Mouse (Mus musculus) neural tube, embryonic 12.5 days (tissue): ENCODE data around the gene Cdh1. TPM values are rescaled to one million over a fixed set of nuclear protein-coding genes. Genes with fewer than 3 reads are reported as not detected.
"Not testable (repeated sequence)": the region's sequence is repeated elsewhere in the genome, so short reads cannot be mapped to it uniquely, and the experiment has no call there.

Experiments
- ATAC-seq: fragments of 200-750 bp; cut with Nextera tagmentation; 2 replicates; pipeline ENCODE4 v1.8.0; 2017; ENCODE audit warnings: low read depth, mild to moderate bottlenecking, moderate TSS enrichment, moderate library complexity; ENCODE audit not compliant: low FRiP score
- H3K27ac ChIP-seq: fragments of 300-500 bp; sonication (generic); 2 replicates; pipeline ENCODE4 v1.5.1; 2016
- H3K27me3 ChIP-seq: fragments of 300-500 bp; sonication (generic); replicated peaks from 2 replicates; pipeline ENCODE4 v1.6.1; 2016; ENCODE audit warnings: mild to moderate bottlenecking
- H3K36me3 ChIP-seq: fragments of 300-500 bp; sonication (generic); 2 replicates; pipeline ENCODE4 v1.6.1; 2016; ENCODE audit warnings: mild to moderate bottlenecking
- H3K4me1 ChIP-seq: fragments of 300-500 bp; sonication (generic); 2 replicates; pipeline ENCODE4 v1.6.1; 2016
- H3K4me2 ChIP-seq: fragments of 300-500 bp; sonication (generic); replicated peaks from 2 replicates; pipeline ENCODE4 v1.6.1; 2016; ENCODE audit warnings: mild to moderate bottlenecking
- H3K4me3 ChIP-seq: fragments of 300-500 bp; sonication (generic); 2 replicates; pipeline ENCODE4 v1.5.1; 2016
- H3K9ac ChIP-seq: fragments of 300-500 bp; sonication (generic); 2 replicates; pipeline ENCODE4 v1.6.1; 2016; ENCODE audit warnings: mild to moderate bottlenecking
- H3K9me3 ChIP-seq: fragments of 300-500 bp; sonication (generic); 2 replicates; pipeline ENCODE4 v1.6.1; 2016; ENCODE audit warnings: mild to moderate bottlenecking
- WGBS: fragments of 180-500 bp; shearing (Covaris S2); methylation state at CpG from one replicate; pipeline ENCODE4 v1.1.7; 2016; 5-methylcytosine and 5-hydroxymethylcytosine counted together
- polyA plus RNA-seq: library from polyadenylated mRNA; unstranded; fragments of >200 nt; fragmentation: Nextera tagmentation; extraction: Ambion mirVana; gene quantifications from 2 replicates; pipeline ENCODE4 v1.2.1, GENCODE M21; 2016

The Cdh1 gene
- polyA plus RNA-seq, 1 experiment from 2014 or later: 3.4 TPM

DNA sequence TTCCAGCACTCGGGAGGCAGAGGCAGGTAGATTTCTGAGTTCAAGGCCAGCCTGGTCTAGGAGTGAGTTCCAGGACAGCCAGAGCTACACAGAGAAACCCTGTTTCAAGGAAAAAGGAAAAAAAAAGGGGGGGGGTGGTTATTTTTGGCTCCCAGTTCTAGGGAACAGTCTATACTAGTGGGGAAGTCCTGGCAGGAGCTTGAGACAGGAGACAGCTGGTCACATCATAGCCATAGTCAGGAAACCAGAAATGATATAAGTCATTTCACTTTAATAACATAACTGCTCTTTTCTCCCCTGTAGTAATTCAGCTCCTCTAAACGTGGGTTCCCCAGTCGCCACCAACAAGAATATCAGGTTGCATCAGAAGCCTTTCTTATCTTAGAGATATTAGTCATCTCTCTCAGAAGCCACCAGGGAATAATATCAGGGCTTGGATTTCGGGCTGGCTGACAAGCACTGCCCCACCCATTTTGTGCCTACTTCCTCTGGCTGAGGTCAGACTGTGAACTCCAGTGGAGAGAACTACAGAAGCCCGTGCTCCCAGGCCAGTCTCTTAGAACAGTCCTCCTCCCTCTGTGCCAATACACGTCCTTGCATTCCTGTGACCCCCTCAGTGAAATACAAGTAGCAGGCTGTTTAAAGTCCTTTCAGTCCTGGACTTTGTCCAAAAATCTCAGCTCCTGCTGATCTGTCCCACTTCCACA, 26.1 kb upstream of the Cdh1 start:
- ATAC-seq: no peak
- Histone ChIP-seq H3K4me1 (no peaks in the 10 kb centered on the region), H3K4me3 (no peak overlapping the region), H3K9me3 (no peaks in the 10 kb centered on the region), H3K36me3 (no peaks in the 10 kb centered on the region), H3K27ac (no peak overlapping the region), H3K27me3 (no peaks in the 10 kb centered on the region), H3K4me2 (no peak overlapping the region), H3K9ac (no peak overlapping the region)
- WGBS: 60% methylated on average over 6 of the region's 6 CpGs

DNA sequence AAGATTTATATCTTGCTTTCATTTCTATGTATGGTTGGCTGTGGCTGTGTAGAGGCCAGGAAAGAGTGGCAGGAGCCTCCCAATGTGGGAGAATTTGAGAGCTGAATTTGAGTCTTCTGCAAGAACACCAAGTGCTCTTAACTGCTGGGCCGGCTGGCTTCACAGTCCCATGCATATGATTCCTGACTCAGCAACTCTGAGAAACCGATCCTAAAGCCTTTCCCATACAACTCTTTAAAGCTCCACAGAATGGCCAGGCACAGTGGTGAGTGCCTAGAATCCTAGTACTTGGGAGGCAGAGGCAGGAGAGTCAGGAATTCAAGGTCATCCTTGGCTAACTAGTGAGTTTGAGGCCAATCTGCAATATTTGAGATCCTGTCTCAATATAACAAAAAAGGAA, 23.6 kb upstream of the Cdh1 start:
- H3K9me3 ChIP-seq: no peaks in the 10 kb centered on the region
- H3K36me3 ChIP-seq: no peaks in the 10 kb centered on the region
- H3K27ac ChIP-seq: no peak overlapping the region
- H3K9ac ChIP-seq: no peak overlapping the region
- WGBS: 67% methylated on average over 2 of the region's 2 CpGs
- H3K4me1 ChIP-seq: no peaks in the 10 kb centered on the region
- no peaks in the 10 kb centered on the region for H3K27me3 ChIP-seq
- no peak for ATAC-seq
- H3K4me3 ChIP-seq: no peak overlapping the region
- no peak overlapping the region for H3K4me2 ChIP-seq

DNA sequence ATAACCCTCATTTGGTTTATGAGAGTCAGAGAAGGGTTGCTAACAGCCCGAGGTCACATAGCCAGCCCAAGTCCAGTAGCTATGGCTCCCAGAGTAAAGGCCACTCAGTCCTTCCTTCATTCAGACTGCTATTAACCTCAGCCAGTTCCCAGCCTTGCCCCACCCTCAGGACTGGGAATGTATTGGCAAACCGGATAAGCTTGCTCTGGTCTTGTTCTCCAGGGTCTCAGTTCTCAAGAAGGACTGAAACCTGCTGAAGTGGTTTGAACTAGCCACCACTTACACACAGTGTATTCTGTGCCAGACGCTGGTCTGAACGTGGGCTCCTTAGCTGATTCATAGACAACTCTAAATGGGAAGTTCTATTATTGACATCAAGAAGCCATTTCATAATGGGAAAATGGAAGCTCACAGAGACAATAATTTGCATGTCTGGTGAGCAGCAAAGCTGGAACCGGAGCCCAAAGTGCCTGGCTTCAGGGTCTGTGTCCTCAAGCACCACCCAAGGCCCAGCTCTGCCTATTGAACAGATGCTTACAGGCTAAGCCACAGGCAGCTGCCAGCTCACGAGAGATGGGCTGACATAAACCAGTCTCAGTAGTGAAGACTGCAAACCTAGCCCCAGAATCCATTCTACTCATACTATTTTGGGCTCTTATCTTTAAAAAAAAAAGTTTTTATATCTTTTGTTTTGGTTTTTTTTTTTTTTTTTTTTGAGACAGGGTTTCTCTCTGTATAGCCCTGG, 21.6 kb upstream of the Cdh1 start:
- Histone ChIP-seq H3K27me3 (no peaks in the 10 kb centered on the region), H3K4me2 (no peak overlapping the region), H3K4me3 (no peak overlapping the region), H3K36me3 (no peaks in the 10 kb centered on the region), H3K9me3 (no peaks in the 10 kb centered on the region), H3K27ac (no peak overlapping the region), H3K9ac (no peak overlapping the region), H3K4me1 (no peaks in the 10 kb centered on the region)
- WGBS: 72% methylated on average over 6 of the region's 6 CpGs
- no peak for ATAC-seq

DNA sequence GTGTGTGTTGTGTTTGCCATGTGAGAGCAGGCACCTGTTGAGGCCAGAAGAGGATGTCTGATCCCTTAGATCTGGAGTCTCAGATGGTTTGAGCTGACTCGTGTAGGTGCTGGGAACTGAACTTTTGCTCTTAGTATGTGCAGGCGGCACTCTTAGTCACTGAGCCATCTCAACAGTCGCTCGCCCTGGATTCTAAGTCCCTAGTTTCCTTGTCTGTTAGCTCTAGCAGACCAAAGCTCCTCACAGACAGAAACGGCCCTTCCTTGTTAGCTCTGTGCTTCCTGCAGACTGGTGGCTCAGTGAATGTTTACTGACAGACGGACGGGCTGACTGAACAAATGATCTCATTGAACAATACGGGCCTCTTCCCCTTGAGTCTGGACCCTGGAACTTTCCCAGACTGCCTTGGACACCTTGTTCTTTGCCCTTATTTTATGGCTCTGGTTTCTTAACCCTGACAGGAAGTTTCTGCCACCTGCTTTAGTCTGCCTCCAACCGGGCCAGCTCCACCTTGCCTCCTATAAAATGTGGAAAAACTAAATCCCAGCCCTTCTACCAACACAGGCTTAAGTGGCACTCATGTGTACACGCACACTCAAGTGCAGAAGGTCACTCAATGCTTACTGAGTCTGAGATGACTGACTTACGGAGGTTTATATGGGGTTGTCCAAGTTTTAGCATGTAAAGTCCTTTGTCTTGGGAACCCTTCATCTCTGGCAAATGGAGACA, 18.0 kb upstream of the Cdh1 start:
- no peaks in the 10 kb centered on the region for H3K9me3 ChIP-seq
- no peak overlapping the region for H3K4me3 ChIP-seq
- 71% methylated on average over 11 of the region's 11 CpGs for WGBS
- H3K4me1 ChIP-seq: no peaks in the 10 kb centered on the region
- no peak overlapping the region for H3K9ac ChIP-seq
- no peaks in the 10 kb centered on the region for H3K27me3 ChIP-seq
- ATAC-seq: no peak
- no peak overlapping the region for H3K4me2 ChIP-seq
- H3K27ac ChIP-seq: no peak overlapping the region
- no peaks in the 10 kb centered on the region for H3K36me3 ChIP-seq

DNA sequence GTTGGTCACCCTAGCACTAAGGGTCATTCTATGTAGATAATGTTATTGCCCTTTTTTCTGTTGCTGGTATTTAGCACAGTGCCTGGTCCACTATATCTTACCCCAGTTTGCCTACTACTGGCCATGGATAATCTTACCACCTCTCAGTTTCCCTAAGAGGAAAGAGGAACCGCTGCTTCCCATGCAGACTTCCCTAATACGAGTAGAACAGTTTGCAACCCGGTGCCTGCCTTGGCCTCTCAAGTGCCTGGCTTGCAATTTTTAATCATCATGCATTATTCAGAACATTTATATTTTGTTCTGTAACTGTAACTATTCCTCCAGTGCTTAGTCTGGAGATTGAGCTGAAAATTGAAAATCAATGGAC, 17.5 kb upstream of the Cdh1 start:
- H3K27me3 ChIP-seq: no peaks in the 10 kb centered on the region
- H3K36me3 ChIP-seq: no peaks in the 10 kb centered on the region
- H3K4me1 ChIP-seq: no peaks in the 10 kb centered on the region
- ATAC-seq: no peak
- no peak overlapping the region for H3K27ac ChIP-seq
- H3K9ac ChIP-seq: no peak overlapping the region
- no peak overlapping the region for H3K4me2 ChIP-seq
- no peak overlapping the region for H3K4me3 ChIP-seq
- H3K9me3 ChIP-seq: no peaks in the 10 kb centered on the region
- 93% methylated on average over 3 of the region's 3 CpGs for WGBS

DNA sequence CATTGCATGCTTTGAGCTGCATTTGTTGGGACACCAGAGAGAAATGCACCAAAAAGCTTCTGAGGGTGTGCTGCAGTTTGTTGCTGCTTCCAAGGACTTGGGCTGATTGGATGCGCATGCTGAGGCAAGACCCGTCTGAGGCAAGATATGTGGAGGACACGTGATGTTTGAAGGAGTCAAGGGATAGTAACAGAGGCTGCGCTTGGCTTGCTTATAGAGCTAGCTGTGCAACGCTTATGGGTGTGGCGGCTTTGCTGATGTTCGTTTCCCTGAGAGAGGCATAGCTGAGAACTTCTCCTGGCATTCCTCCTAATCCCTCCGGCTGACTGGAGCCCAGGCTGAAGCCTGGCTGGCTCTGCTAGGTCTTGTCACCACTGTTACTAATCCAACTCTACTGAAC, 16.3 kb upstream of the Cdh1 start:
- Histone ChIP-seq H3K9ac (no peak overlapping the region), H3K27me3 (no peaks in the 10 kb centered on the region), H3K27ac (no peak overlapping the region), H3K9me3 (no peaks in the 10 kb centered on the region), H3K4me3 (no peak overlapping the region), H3K4me2 (no peak overlapping the region), H3K4me1 (no peaks in the 10 kb centered on the region), H3K36me3 (no peaks in the 10 kb centered on the region)
- no peak for ATAC-seq
- WGBS: 88% methylated on average over 8 of the region's 8 CpGs

DNA sequence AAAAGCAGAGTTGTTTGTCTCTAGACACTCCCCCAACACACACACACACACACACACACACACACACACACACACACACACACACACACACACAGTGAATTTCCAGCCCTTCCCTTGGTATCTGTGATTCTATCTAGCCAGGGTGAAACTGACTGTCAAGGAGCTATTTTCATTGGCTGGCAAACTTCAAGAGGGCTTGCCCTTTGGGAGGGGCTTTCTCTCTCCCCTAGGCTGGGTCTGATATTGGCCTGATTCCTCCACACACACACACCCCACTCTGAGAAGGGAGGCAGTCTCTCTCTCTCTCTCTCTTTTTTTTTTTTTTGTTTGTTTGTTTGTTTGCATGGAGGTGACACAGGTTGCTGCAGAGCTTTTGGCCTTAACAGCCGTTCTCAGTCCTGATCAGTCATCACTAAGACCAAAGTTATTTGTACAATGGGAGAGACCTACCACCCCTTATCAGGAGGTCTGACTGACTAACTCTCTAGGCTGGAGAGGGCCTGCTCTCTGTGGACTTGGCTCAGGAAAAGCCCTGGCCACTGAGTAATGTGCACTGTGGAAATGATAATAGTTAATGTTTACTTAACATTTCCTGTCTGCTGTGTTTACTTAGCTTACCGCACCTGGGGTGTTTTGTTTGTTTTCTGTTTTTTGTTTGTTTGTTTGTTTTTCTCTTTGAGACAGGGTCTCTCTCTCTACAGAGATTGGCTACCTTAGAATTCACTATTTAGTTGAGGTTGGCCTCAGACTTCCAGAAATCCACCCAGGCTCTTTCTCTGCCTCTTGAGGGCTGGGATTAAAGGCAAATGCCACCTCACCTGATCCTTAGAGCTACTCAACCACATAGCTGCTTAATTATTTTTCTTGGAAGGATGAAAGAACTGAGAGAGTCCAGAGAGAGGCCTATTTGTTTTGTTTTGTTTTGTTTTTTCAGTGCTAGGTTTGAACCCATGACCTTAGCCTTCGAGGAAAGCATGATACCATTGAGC, 14.4 kb upstream of the Cdh1 start:
- WGBS: 80% methylated on average over 3 of the region's 3 CpGs
- Histone ChIP-seq H3K27ac (no peak overlapping the region), H3K4me2 (no peak overlapping the region), H3K9ac (no peak overlapping the region), H3K27me3 (no peaks in the 10 kb centered on the region), H3K36me3 (no peaks in the 10 kb centered on the region), H3K4me3 (no peak overlapping the region), H3K4me1 (no peaks in the 10 kb centered on the region), H3K9me3 (no peaks in the 10 kb centered on the region)
- no peak for ATAC-seq

DNA sequence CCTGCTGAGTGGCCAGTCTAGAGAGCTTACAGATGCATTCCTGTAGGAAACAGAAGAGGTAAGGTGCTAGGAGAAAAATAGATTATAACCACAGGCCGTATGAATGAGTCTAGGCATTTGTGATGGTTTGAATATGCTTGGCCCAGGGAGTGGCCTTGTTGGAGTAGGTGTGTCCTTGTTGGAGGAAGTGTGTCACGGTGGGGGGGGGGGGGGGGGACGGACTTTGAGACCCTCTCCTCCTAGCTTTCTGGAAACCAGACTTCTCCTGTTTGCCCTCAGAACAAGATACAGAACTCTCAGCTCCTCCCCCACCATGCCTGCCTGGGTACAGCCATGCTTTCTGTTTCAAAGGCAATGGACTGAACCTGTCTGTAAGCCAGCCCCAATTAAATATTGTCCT, 10.7 kb upstream of the Cdh1 start:
- Histone ChIP-seq H3K27me3 (no peaks in the 10 kb centered on the region), H3K36me3 (no peaks in the 10 kb centered on the region), H3K4me3 (no peak overlapping the region), H3K4me1 (no peaks in the 10 kb centered on the region), H3K9ac (no peak overlapping the region), H3K4me2 (no peak overlapping the region), H3K9me3 (no peaks in the 10 kb centered on the region), H3K27ac (no peak overlapping the region)
- WGBS: 63% methylated on average over 3 of the region's 3 CpGs
- ATAC-seq: no peak

DNA sequence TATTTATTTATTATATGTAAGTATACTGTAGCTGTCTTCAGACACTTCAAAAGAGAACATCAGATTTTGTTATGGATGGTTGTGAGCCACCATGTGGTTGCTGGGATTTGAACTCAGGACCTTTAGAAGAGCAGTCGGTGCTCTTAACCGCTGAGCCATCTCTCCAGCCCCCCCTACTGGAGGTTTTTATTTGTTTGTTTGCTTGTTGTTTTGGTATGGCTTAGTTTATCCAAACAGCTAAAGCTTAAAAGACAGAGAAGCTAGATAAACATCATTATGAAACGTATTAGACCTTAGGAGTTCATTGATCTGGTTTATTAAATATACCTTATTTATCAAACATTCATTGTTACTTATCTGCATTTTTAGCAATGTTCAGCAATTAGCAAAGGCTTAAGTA, 7.5 kb upstream of the Cdh1 start:
- H3K4me1 ChIP-seq, H3K9me3 ChIP-seq, H3K9ac ChIP-seq, H3K36me3 ChIP-seq, H3K4me2 ChIP-seq, H3K27me3 ChIP-seq, H3K27ac ChIP-seq, ATAC-seq, H3K4me3 ChIP-seq: not testable (repeated sequence)
- WGBS: 96% methylated on average over 3 of the region's 3 CpGs

DNA sequence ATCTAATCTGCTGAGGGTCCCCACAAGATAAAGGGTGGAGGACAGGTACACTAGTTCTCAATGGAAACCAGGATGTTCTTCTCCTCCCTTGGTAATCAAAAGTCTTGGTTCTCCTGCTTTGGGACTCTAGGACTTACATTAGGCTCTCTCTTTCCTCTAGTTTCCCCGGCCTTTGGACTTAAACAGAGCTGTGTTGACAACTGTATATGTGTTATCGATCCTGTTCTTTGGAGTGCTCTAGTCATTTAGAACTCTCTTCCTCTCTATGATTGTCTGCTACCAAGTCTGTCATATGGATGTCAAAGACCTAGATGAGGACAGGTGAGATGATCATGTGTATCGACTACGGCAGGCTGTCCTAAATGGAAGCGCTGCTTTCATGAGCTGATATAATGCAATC, 6.1 kb upstream of the Cdh1 start:
- no peak overlapping the region for H3K4me3 ChIP-seq
- H3K27me3 ChIP-seq: peaks cover 11% of the 10 kb centered on the region
- ATAC-seq: no peak
- 99% methylated on average over 5 of the region's 5 CpGs for WGBS
- no peaks in the 10 kb centered on the region for H3K36me3 ChIP-seq
- H3K9me3 ChIP-seq: no peaks in the 10 kb centered on the region
- no peak overlapping the region for H3K9ac ChIP-seq
- no peaks in the 10 kb centered on the region for H3K4me1 ChIP-seq
- no peak overlapping the region for H3K27ac ChIP-seq
- H3K4me2 ChIP-seq: no peak overlapping the region

DNA sequence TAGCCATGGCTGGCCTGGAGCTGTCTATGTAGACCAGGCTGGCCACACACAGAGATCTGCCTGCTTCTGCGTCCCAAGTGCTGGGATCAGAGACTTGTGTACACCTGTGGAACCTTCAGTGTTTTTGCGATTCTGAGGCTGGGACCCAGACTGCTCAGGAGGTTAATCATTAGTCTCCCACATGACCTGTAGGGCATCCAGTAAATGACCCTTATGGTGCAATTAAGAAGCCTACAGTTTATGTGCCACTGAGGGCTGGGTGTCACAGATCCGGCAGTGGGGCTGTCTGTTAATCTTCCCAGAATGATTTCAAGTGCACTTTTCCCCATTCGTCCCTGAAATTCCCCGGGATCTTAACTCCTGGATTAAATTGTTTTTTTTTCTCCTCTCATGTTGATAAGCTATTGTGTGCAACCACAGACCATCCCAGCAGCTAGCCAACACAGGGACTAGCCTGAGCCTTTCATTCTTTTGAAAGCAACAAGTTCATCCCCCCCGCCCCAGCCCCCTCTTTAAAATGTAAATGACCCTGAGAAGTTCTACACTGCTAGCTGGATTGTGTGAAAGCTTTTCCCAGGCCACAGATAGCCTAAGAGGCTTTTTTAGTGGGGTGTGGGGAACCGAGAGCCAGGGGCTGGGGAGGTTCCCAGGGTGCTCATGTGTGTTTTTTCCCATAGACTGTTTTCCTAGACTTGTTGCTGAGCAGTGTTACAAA, 3.7 kb upstream of the Cdh1 start:
- Histone ChIP-seq H3K9me3 (no peaks in the 10 kb centered on the region), H3K4me2 (no peak overlapping the region), H3K36me3 (no peaks in the 10 kb centered on the region), H3K27me3 (peaks cover 34% of the 10 kb centered on the region), H3K27ac (no peak overlapping the region), H3K9ac (no peak overlapping the region), H3K4me3 (no peak overlapping the region), H3K4me1 (peaks cover 13% of the 10 kb centered on the region)
- 20% methylated on average over 7 of the region's 7 CpGs for WGBS
- ATAC-seq: no peak
